Mouse (Mus musculus) ES-Bruce4 (cell line): Measurements from ENCODE around the gene Etv6. TPM values are rescaled to one million over a fixed set of nuclear protein-coding genes. Genes with fewer than 3 reads are reported as not detected.

Experiments
- H3K27ac ChIP-seq: 2 replicates; pipeline ENCODE4 v1.5.1; 2012; ENCODE audit warnings: low read length, inconsistent platforms; ENCODE audit not compliant: insufficient read depth
- H3K27me3 ChIP-seq: 2 replicates; pipeline ENCODE4 v1.6.1; 2012; ENCODE audit warnings: mild to moderate bottlenecking, low read length, inconsistent platforms; ENCODE audit not compliant: control insufficient read depth, poor library complexity, insufficient read depth, severe bottlenecking
- H3K36me3 ChIP-seq: 2 replicates; pipeline ENCODE4 v1.6.1; 2012; ENCODE audit warnings: inconsistent platforms, mild to moderate bottlenecking, low read length, moderate library complexity; ENCODE audit not compliant: control insufficient read depth, poor library complexity, insufficient read depth, severe bottlenecking
- H3K4me1 ChIP-seq: one replicate; pipeline ENCODE4 v1.8.1; 2011; ENCODE audit warnings: low read length; ENCODE audit not compliant: control insufficient read depth, insufficient read depth
- H3K4me3 ChIP-seq: 2 replicates; pipeline ENCODE4 v1.5.1; 2011; ENCODE audit warnings: low read depth, mild to moderate bottlenecking, low read length
- H3K9ac ChIP-seq: 2 replicates; pipeline ENCODE4 v1.6.1; 2012; ENCODE audit warnings: low read depth, mild to moderate bottlenecking, inconsistent platforms; ENCODE audit not compliant: poor library complexity, severe bottlenecking
- H3K9me3 ChIP-seq: replicated peaks from 2 replicates; pipeline ENCODE4 v1.6.1; 2012; ENCODE audit warnings: mild to moderate bottlenecking, low read length, inconsistent platforms; ENCODE audit not compliant: control insufficient read depth, poor library complexity, insufficient read depth, severe bottlenecking
- CTCF ChIP-seq: IDR thresholded peaks from one replicate; pipeline ENCODE4 v1.8.1; 2011; ENCODE audit warnings: low read depth, low read length
- EP300 ChIP-seq: IDR thresholded peaks from 2 replicates; pipeline ENCODE4 v1.6.1; 2011; ENCODE audit warnings: low read depth, low read length; ENCODE audit not compliant: insufficient read depth
- POLR2A ChIP-seq: IDR thresholded peaks from one replicate; pipeline ENCODE4 v1.8.1; 2011; ENCODE audit warnings: low read length; ENCODE audit not compliant: insufficient read depth
- polyA plus RNA-seq: library from polyadenylated mRNA; stranded (reverse); fragments of >200 nt; gene quantifications from 2 replicates; pipeline ENCODE4 v1.2.4, GENCODE M21; 2011; ENCODE audit warnings: low read depth; ENCODE audit not compliant: missing spikeins, insufficient read depth, insufficient read length

Etv6 gene
- polyA plus RNA-seq, 1 experiment: 19.9 TPM

GRCm38 (mm10) chr6:134090378-134090692 lies 54.8 kb downstream of the Etv6 start:
- Histone ChIP-seq H3K27me3 (no peaks in the 10 kb centered on the region), H3K9me3 (no peaks in the 10 kb centered on the region), H3K9ac (no peak overlapping the region), H3K4me3 (no peak overlapping the region), H3K27ac (no peak overlapping the region), H3K36me3 (no peaks in the 10 kb centered on the region), H3K4me1 (no peaks in the 10 kb centered on the region)
- TF ChIP-seq EP300: no peak
- TF ChIP-seq POLR2A: no peak
- no peak for TF ChIP-seq CTCF

DNA sequence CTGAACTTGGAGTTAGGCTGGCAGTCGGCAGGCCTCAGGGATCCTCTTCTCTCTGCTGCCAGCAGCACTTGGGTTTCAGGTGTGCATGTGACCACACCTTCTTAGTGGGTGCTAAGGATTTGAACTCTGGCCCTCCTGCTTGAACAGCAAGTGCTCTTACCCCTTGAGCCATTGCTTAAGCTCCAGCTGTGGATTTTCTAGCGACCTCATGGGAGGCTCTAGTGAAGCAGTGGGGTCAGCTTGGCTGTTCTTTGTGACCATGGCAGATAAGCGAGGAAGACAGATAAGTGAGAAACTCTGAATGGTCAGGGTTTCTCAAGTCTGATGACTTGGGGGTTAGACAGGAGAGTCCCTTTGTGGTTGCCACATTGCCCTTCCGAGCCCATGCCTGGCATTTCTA lies 55.4 kb downstream of the Etv6 start:
- H3K9me3 ChIP-seq: no peaks in the 10 kb centered on the region
- no peak overlapping the region for H3K9ac ChIP-seq
- no peaks in the 10 kb centered on the region for H3K27me3 ChIP-seq
- no peak overlapping the region for H3K4me3 ChIP-seq
- H3K36me3 ChIP-seq: no peaks in the 10 kb centered on the region
- no peaks in the 10 kb centered on the region for H3K4me1 ChIP-seq
- no peak overlapping the region for H3K27ac ChIP-seq
- TF ChIP-seq EP300 (no peak), CTCF (no peak), POLR2A (no peak)

DNA sequence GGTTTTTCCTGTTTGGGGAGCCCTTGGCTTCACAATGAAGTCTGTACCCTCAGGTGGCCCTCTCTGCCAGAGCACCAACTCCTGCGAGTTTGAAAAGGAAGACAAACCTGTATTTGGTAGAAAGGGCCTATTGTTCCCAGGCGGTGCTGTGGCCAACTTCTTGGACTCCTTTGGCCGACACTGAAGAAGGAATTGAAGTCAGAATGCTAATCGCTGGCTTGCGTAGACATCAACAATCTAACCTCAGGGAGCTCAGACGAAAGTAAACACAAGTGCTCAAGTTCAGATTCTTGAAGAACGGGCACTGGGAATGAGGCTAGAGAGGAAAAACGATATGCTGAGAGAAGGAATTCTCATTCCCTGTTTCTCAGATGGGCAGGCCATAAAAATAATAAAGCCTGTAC lies 55.9 kb downstream of the Etv6 start:
- H3K9me3 ChIP-seq: no peaks in the 10 kb centered on the region

GRCm38 (mm10) chr6:134094066-134094465 lies 58.6 kb downstream of the Etv6 start:
- TF ChIP-seq POLR2A (no peak), EP300 (no peak), CTCF (no peak)
- H3K4me3 ChIP-seq: no peak overlapping the region
- no peaks in the 10 kb centered on the region for H3K9me3 ChIP-seq
- H3K36me3 ChIP-seq: no peaks in the 10 kb centered on the region
- no peaks in the 10 kb centered on the region for H3K27me3 ChIP-seq
- no peak overlapping the region for H3K9ac ChIP-seq
- no peak overlapping the region for H3K27ac ChIP-seq
- no peaks in the 10 kb centered on the region for H3K4me1 ChIP-seq

More for the DNA sequence above, 55.9 kb downstream of the Etv6 start:
- Histone ChIP-seq H3K9ac (no peak overlapping the region), H3K4me1 (no peaks in the 10 kb centered on the region), H3K4me3 (no peak overlapping the region), H3K27ac (no peak overlapping the region), H3K36me3 (no peaks in the 10 kb centered on the region), H3K27me3 (no peaks in the 10 kb centered on the region)
- TF ChIP-seq CTCF: no peak
- TF ChIP-seq POLR2A: no peak
- no peak for TF ChIP-seq EP300

DNA sequence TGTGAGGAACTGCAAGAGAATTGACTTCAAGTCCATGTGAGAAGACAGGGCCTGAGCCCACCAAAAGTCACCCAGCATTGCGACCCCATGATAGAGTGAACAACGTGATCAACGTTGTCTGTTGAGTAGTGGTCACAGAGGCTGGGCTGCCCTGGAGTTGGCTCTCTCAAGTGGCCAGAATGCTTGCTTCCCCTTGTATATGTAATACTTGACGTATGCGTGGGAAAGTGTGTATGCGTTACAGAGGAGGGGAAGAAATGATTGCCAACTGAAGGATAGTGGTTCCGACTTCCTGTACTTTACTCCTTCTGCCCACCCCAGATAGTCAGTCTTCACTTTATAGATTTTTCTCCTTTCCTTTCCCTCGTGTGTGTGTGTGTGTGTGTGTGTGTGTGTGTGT lies 59.1 kb downstream of the Etv6 start:
- no peaks in the 10 kb centered on the region for H3K9me3 ChIP-seq
- H3K27me3 ChIP-seq: no peaks in the 10 kb centered on the region
- H3K4me1 ChIP-seq: no peaks in the 10 kb centered on the region
- no peak overlapping the region for H3K9ac ChIP-seq
- H3K4me3 ChIP-seq: no peak overlapping the region
- TF ChIP-seq CTCF: no peak
- TF ChIP-seq POLR2A: no peak
- TF ChIP-seq EP300: no peak
- H3K36me3 ChIP-seq: no peaks in the 10 kb centered on the region
- no peak overlapping the region for H3K27ac ChIP-seq

DNA sequence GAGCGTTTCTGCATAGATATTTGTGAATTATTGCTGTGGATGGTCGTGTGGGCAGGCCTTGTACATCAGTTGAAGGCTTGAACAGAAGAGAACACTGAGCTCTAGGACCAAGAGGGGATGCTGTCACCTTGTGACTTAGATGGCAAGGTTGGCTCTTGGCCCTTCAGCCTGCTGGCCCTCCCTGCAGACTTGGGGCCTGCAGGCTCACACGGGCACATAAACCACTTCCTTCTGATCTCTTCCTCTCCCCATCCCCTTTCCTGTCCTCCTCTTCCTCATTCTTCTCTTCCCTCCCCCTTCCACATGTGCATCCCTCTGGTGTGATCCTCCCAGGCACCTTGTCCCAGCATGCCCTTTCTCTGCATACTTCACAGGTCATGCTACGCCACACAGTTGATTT lies 60.1 kb downstream of the Etv6 start:
- Histone ChIP-seq H3K9me3 (no peaks in the 10 kb centered on the region), H3K27me3 (no peaks in the 10 kb centered on the region), H3K36me3 (no peaks in the 10 kb centered on the region), H3K4me1 (no peaks in the 10 kb centered on the region), H3K9ac (no peak overlapping the region), H3K4me3 (no peak overlapping the region), H3K27ac (no peak overlapping the region)
- TF ChIP-seq CTCF (no peak), EP300 (no peak), POLR2A (no peak)
